Mouse (Mus musculus) ES-E14 (cell line): Measurements from ENCODE around the gene Pax8. TPM values are rescaled to one million over a fixed set of nuclear protein-coding genes. Genes with fewer than 3 reads are reported as not detected.

Source experiments
- DNase-seq: peaks from one replicate; pipeline ENCODE4 v3.0.0-alpha.2; 2013; ENCODE audit warnings: low read depth, low spot score
- H3K27ac ChIP-seq: 2 replicates; pipeline ENCODE4 v1.5.1; 2012; ENCODE audit warnings: low read depth, mild to moderate bottlenecking, low read length, moderate library complexity, mixed read lengths; ENCODE audit not compliant: poor library complexity, insufficient read depth, severe bottlenecking
- H3K36me3 ChIP-seq: 2 replicates; pipeline ENCODE4 v1.6.1; 2012; ENCODE audit warnings: mild to moderate bottlenecking, low read length, moderate library complexity, mixed read lengths; ENCODE audit not compliant: control insufficient read depth, poor library complexity, insufficient read depth, severe bottlenecking
- H3K4me1 ChIP-seq, 2 experiments: fragments of 150-350 bp in 1 of 2; sonication (generic) in 1 of 2; 2 replicates each; pipeline ENCODE4 v1.6.1; 2012; ENCODE audit warnings: low read length in 2 of 2, mild to moderate bottlenecking in 1 of 2, mixed read lengths in 1 of 2; ENCODE audit not compliant: control insufficient read depth in 2 of 2, insufficient read depth in 2 of 2, poor library complexity in 1 of 2
- H3K4me3 ChIP-seq, 2 experiments: fragments of 150-350 bp in 1 of 2; sonication (generic) in 1 of 2; 2 replicates each; pipeline ENCODE4 v1.5.1; 2012; ENCODE audit warnings: low read length in 2 of 2, low read depth in 1 of 2, mild to moderate bottlenecking in 1 of 2, mixed read lengths in 1 of 2; ENCODE audit not compliant: insufficient read depth in 1 of 2, poor library complexity in 1 of 2, severe bottlenecking in 1 of 2
- H3K9ac ChIP-seq: 2 replicates; pipeline ENCODE4 v1.6.1; 2012; ENCODE audit warnings: low read depth, mild to moderate bottlenecking, low read length, mixed read lengths; ENCODE audit not compliant: poor library complexity, insufficient read depth, severe bottlenecking
- H3K9me3 ChIP-seq: fragments of 150-350 bp; sonication (generic); 2 replicates; pipeline ENCODE4 v1.6.1; 2012; ENCODE audit warnings: low read depth, mild to moderate bottlenecking, low read length; ENCODE audit not compliant: control insufficient read depth, insufficient read depth
- CHD2 ChIP-seq: IDR thresholded peaks from 2 replicates; pipeline ENCODE4 v1.6.1; 2014; ENCODE audit warnings: mild to moderate bottlenecking, low read depth, low read length, inconsistent platforms
- HCFC1 ChIP-seq: IDR thresholded peaks from 2 replicates; pipeline ENCODE4 v1.6.1; 2012; ENCODE audit warnings: low read length, inconsistent platforms, borderline replicate concordance; ENCODE audit not compliant: insufficient read depth
- MAFK ChIP-seq: IDR thresholded peaks from 2 replicates; pipeline ENCODE4 v1.6.1; 2014; ENCODE audit warnings: mild to moderate bottlenecking, low read depth, low read length, inconsistent platforms; ENCODE audit not compliant: insufficient read depth
- ZC3H11A ChIP-seq: IDR thresholded peaks from 2 replicates; pipeline ENCODE4 v1.6.1; 2012; ENCODE audit warnings: low read depth, mild to moderate bottlenecking, inconsistent platforms, low read length, borderline replicate concordance
- ZNF384 ChIP-seq: IDR thresholded peaks from 2 replicates; pipeline ENCODE4 v1.6.1; 2012; ENCODE audit warnings: low read depth, low read length, inconsistent platforms
- in situ Hi-C, 2 experiments: fragments of 600-800 bp; cut with MboI; formaldehyde crosslinking; loops; one replicate each; pipeline ENCODE4 v1.15.1; 2025; ENCODE audit warnings: low sequenced_read_pairs in 2 of 2, inconsistent platforms in 1 of 2; ENCODE audit not compliant: unreplicated experiment in 2 of 2
- total RNA-seq: library from RNA; depleted of rRNA; stranded (reverse); fragments of 300-350 nt; gene quantifications from 2 replicates; pipeline ENCODE4 v1.2.3, GENCODE M21; 2012

The Pax8 gene
- total RNA-seq, 1 experiment: 1.5 TPM

GRCm38 (mm10) chr2:24397115-24397514 is 78.3 kb downstream of the Pax8 start:
- in situ Hi-C loops: no loop called here
- no peaks in the 10 kb centered on the region for H3K4me1 ChIP-seq
- H3K27ac ChIP-seq: no peak overlapping the region
- DNase-seq: no peak
- no peak overlapping the region for H3K9ac ChIP-seq
- H3K36me3 ChIP-seq: no peaks in the 10 kb centered on the region
- no peaks in the 10 kb centered on the region for H3K9me3 ChIP-seq
- no peak overlapping the region for H3K4me3 ChIP-seq
- TF ChIP-seq ZC3H11A: no peak
- no peak for TF ChIP-seq MAFK
- TF ChIP-seq ZNF384: no peak
- TF ChIP-seq CHD2: no peak
- TF ChIP-seq HCFC1: no peak

DNA sequence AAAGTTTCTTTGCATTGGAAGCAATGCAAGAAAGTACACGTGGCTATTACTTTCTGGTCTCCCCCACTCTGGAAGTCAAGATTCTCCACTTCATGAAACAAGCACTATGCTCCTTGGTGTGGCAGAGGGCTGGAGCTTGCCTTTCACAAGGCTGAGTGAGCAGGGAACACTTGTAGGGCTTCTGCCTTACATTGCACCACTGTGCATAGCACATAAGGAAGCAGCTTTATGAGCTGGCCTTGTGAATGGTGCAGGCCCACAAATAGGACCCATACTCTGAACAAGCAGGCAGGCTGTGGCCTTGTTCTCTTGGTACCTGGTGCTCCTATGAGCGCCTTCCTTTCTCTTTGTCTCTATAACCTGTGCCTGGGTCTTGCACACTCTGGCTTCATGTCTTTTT is 82.1 kb downstream of the Pax8 start:
- no peak overlapping the region for H3K27ac ChIP-seq
- TF ChIP-seq ZC3H11A (no peak), ZNF384 (no peak), CHD2 (no peak), MAFK (no peak), HCFC1 (no peak)
- no peak overlapping the region for H3K4me3 ChIP-seq
- no peaks in the 10 kb centered on the region for H3K9me3 ChIP-seq
- in situ Hi-C loops: no loop called here
- H3K36me3 ChIP-seq: no peaks in the 10 kb centered on the region
- no peaks in the 10 kb centered on the region for H3K4me1 ChIP-seq
- no peak for DNase-seq
- no peak overlapping the region for H3K9ac ChIP-seq

DNA sequence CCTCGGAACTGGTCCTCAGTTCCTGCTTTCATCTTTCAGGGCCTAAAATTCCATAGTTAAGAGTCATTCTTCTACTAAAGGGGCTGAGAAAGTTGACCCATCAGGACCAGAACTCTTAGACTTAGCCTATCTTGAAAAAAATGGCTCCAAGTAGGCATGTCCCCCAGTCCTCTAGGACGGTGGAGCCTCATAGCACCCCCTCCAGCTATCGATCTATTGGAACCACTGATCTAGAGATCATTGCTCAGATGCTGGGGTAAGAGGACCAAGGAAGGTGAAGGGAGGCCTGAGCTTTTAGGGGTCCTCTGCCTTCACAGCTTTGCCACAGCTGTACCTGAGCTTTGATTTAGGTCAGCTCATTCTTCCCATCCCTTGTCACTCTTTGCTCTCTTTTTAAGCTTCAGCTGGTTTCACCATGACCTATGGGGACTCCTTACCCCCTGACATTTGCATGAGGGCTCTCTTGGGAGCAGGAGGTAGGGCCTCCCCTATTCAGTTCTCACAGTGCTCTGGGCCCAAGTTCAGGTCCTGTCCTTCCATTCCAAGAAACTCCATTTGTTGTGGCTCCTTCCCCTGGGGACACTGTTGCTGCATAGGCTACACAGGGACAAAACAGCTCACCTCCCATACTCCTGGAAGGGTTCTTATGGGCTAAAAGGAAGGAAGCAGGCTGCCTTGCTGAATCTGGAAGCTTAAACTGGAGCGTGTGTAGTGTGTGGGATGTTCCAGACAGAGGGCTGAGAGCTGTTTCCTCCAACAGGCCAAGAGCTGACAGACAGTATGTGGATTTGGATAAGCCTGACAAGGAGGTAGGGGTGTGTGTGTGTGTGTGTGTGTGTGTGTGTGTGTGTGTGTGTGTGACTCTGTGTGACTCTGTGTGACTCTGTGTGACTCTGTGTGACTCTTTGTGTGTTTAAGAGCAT is 87.8 kb downstream of the Pax8 start:
- H3K36me3 ChIP-seq: no peaks in the 10 kb centered on the region
- no peak overlapping the region for H3K4me3 ChIP-seq
- no peaks in the 10 kb centered on the region for H3K9me3 ChIP-seq
- TF ChIP-seq HCFC1: no peak
- TF ChIP-seq CHD2: no peak
- no peak for TF ChIP-seq ZNF384
- no peak for TF ChIP-seq MAFK
- no peak for TF ChIP-seq ZC3H11A
- in situ Hi-C loops: no loop called here
- H3K27ac ChIP-seq: no peak overlapping the region
- DNase-seq: no peak
- no peak overlapping the region for H3K9ac ChIP-seq
- peaks cover 4 to 8% of the 10 kb centered on the region in 2 experiments; a peak in 1 of 4 replicates for H3K4me1 ChIP-seq

GRCm38 (mm10) chr2:24386964-24387320 is 88.5 kb downstream of the Pax8 start:
- H3K4me1 ChIP-seq: peaks cover 4 to 8% of the 10 kb centered on the region in 2 experiments; a peak in 1 of 4 replicates
- no peak for DNase-seq
- no peaks in the 10 kb centered on the region for H3K9me3 ChIP-seq
- no peak overlapping the region for H3K9ac ChIP-seq
- TF ChIP-seq ZC3H11A (no peak), HCFC1 (no peak), MAFK (no peak), CHD2 (no peak), ZNF384 (no peak)
- no peak overlapping the region for H3K4me3 ChIP-seq
- H3K36me3 ChIP-seq: no peaks in the 10 kb centered on the region
- in situ Hi-C loops: no loop called here
- H3K27ac ChIP-seq: no peak overlapping the region
